Mouse (Mus musculus) layer of hippocampus, adult 8-10 months (tissue): ENCODE measurements around the gene Gm21891. TPM values are rescaled to one million over a fixed set of nuclear protein-coding genes. Genes with fewer than 3 reads are reported as not detected.
"Not testable (repeated sequence)": the region's sequence is repeated elsewhere in the genome, so short reads cannot be mapped to it uniquely, and the experiment has no call there.

ENCODE experiments used
- DNase-seq, 2 experiments: peaks; one replicate each; pipeline ENCODE4 v3.0.0; 2022; ENCODE audit warnings: low spot score in 2 of 2
- total RNA-seq, 4 experiments: library from RNA; stranded (reverse); gene quantifications; 2 replicates each; pipeline ENCODE4 v1.2.4; 2022

Gm21891 gene
- not detected for total RNA-seq

GRCm38 (mm10) chrY:13133392-13133791, at the start of gene Gm21891:
Gene Gm21891 (minus strand): TSS chrY:13133492.
- not testable (repeated sequence) for DNase-seq

- DNase-seq: not testable (repeated sequence)
These were observed 28.4 kb upstream of the Gm21891 start, which contains the start of gene Gm21425 for GRCm38 (mm10) chrY:13161668-13162067. Gene Gm21425 (plus strand): TSS chrY:13161968.

Other genes starting within 250 kb of the Gm21891 start
- gene Gm20807, start 90.6 kb downstream of the Gm21891 start, total RNA-seq: not detected
- gene Gm21425, start 28.5 kb upstream of the Gm21891 start, total RNA-seq: not detected
- gene Gm21828, start 90.4 kb upstream of the Gm21891 start, total RNA-seq: not detected
- gene Gm21440, start 118.9 kb upstream of the Gm21891 start, total RNA-seq: not detected
- not detected for gene Gm21454, start 119.0 kb upstream of the Gm21891 start, total RNA-seq
- gene Gm21725, start 215.6 kb upstream of the Gm21891 start, total RNA-seq: not detected